In genomic region chr1:94136731-94137130, GRCm38 (mm10) we compare ENCODE assay signal across 27 mouse cellular contexts.
DNase-seq lines count a peak whose midpoint lies in the region; ATAC-seq and TF ChIP-seq lines count a peak whose summit lies in the region.
"Had no signal": no experiment of that assay in that cellular context is flagged by ENCODE, and none has a peak within 500 bp of the region (broad histone marks: within the 10 kb centered on the region; RNA-seq: fewer than 3 reads in every experiment).

No protein-coding gene starts in this region.

- no peak overlapping the region for H3K4me3 ChIP-seq in forebrain, embryonic 16.5 days (replicated peaks; ENCODE audit: low read length)
- no peak overlapping the region for H3K4me3 ChIP-seq in forebrain, embryonic 12.5 days (replicated peaks)
- no peak overlapping the region for H3K4me3 ChIP-seq in layer of hippocampus, adult 2 months
- H3K4me3 ChIP-seq: hindbrain, embryonic 10.5 days; hindbrain, embryonic 15.5 days; kidney, embryonic 15.5 days; limb, embryonic 10.5 days; limb, embryonic 15.5 days; liver, embryonic 13.5 days; megakaryocyte, embryonic 14.5 days; midbrain, embryonic 12.5 days had no signal

- DNase-seq in layer of hippocampus, adult 2 months (ENCODE audit: low spot score in 2 of 2): peak; percentile 15 to 19
- DNase-seq in layer of hippocampus, postnatal 10 days (ENCODE audit: low spot score in 2 of 2): no peak
- peak; percentile 33 for DNase-seq in brain, adult 2 months (ENCODE audit: low read depth, low spot score)
- peak; percentile 39 for DNase-seq in layer of hippocampus, adult 9-11 months
- no peak for DNase-seq in urinary bladder, postnatal 10 days (ENCODE audit: low spot score)
- DNase-seq: adrenal gland, postnatal 25 days; cerebellum, adult 2 months; cerebellum, postnatal 25 days; gastrocnemius, postnatal 14 days; heart, postnatal 14 days; kidney, adult 11 months; kidney, postnatal 36 days; liver, embryonic 13.5 days; lung, adult 18-20 months; lung, postnatal 4 days had no signal

- no peak overlapping the region for H3K4me2 ChIP-seq in forebrain, embryonic 16.5 days (ENCODE audit: low read length)
- no peak overlapping the region for H3K4me2 ChIP-seq in forebrain, embryonic 12.5 days
- H3K4me2 ChIP-seq: hindbrain, embryonic 15.5 days; kidney, embryonic 15.5 days; limb, embryonic 15.5 days; liver, embryonic 13.5 days; midbrain, embryonic 12.5 days had no signal

- no peaks in the 10 kb centered on the region for H3K27me3 ChIP-seq in forebrain, embryonic 16.5 days (replicated peaks; ENCODE audit: control insufficient read depth, insufficient read depth, low read length)
- H3K27me3 ChIP-seq in forebrain, embryonic 12.5 days: no peaks in the 10 kb centered on the region
- H3K27me3 ChIP-seq: hindbrain, embryonic 15.5 days; kidney, embryonic 15.5 days; limb, embryonic 15.5 days; liver, embryonic 13.5 days; megakaryocyte, embryonic 14.5 days; midbrain, embryonic 12.5 days had no signal

- peak; percentile 75 for ATAC-seq in forebrain, embryonic 16.5 days
- ATAC-seq in forebrain, embryonic 12.5 days (ENCODE audit: low FRiP score): no peak
- ATAC-seq: CD4-positive, CD25-positive, alpha-beta regulatory T cell, adult 4 months; inflammation-experienced regulatory T-cells, adult 6 months; lung, postnatal 0 days had no signal

- WGBS in forebrain, embryonic 16.5 days: 69% methylated on average over 8 of the region's 8 CpGs
- 82% methylated on average over 8 of the region's 8 CpGs for WGBS in forebrain, embryonic 12.5 days

- no peaks in the 10 kb centered on the region for H3K9me3 ChIP-seq in forebrain, embryonic 16.5 days (ENCODE audit: control insufficient read depth, low read length)
- no peaks in the 10 kb centered on the region for H3K9me3 ChIP-seq in forebrain, embryonic 12.5 days
- H3K9me3 ChIP-seq: hindbrain, embryonic 10.5 days; hindbrain, embryonic 15.5 days; kidney, embryonic 15.5 days; limb, embryonic 10.5 days; limb, embryonic 15.5 days; liver, embryonic 13.5 days; midbrain, embryonic 12.5 days had no signal

- TF ChIP-seq CTCF in layer of hippocampus, adult 2 months (conservative IDR thresholded peaks at IDR 0.05): no peak

- H3K27ac ChIP-seq in forebrain, embryonic 16.5 days (ENCODE audit: low read length): no peak overlapping the region; the same call in 1 of the 2 replicates
- H3K27ac ChIP-seq in forebrain, embryonic 12.5 days: no peak overlapping the region
- no peak overlapping the region for H3K27ac ChIP-seq in layer of hippocampus, adult 2 months
- H3K27ac ChIP-seq: hindbrain, embryonic 10.5 days; hindbrain, embryonic 15.5 days; kidney, embryonic 15.5 days; limb, embryonic 10.5 days; limb, embryonic 15.5 days; liver, embryonic 13.5 days; midbrain, embryonic 12.5 days had no signal

- no peak overlapping the region for H3K9ac ChIP-seq in forebrain, embryonic 16.5 days (replicated peaks; ENCODE audit: low read depth, low read length)
- H3K9ac ChIP-seq in forebrain, embryonic 12.5 days: no peak overlapping the region
- H3K9ac ChIP-seq: hindbrain, embryonic 15.5 days; kidney, embryonic 15.5 days; limb, embryonic 15.5 days; liver, embryonic 13.5 days; midbrain, embryonic 12.5 days had no signal

- H3K4me1 ChIP-seq in forebrain, embryonic 16.5 days (replicated peaks; ENCODE audit: control insufficient read depth, insufficient read depth, low read length): peaks cover 3% of the 10 kb centered on the region; the same call in 1 of the 2 replicates
- no peaks in the 10 kb centered on the region for H3K4me1 ChIP-seq in forebrain, embryonic 12.5 days
- H3K4me1 ChIP-seq: hindbrain, embryonic 10.5 days; hindbrain, embryonic 15.5 days; kidney, embryonic 15.5 days; limb, embryonic 10.5 days; limb, embryonic 15.5 days; liver, embryonic 13.5 days; megakaryocyte, embryonic 14.5 days; midbrain, embryonic 12.5 days had no signal

- H3K36me3 ChIP-seq in forebrain, embryonic 16.5 days (ENCODE audit: control insufficient read depth, insufficient read depth): no peaks in the 10 kb centered on the region
- no peaks in the 10 kb centered on the region for H3K36me3 ChIP-seq in forebrain, embryonic 12.5 days (replicated peaks)
- H3K36me3 ChIP-seq: hindbrain, embryonic 10.5 days; hindbrain, embryonic 15.5 days; kidney, embryonic 15.5 days; limb, embryonic 10.5 days; limb, embryonic 15.5 days; liver, embryonic 13.5 days; midbrain, embryonic 12.5 days had no signal

Comparison
In these comparisons a context has a peak if more than half of its experiments do, and no peak if none do; other contexts are left out.
1. DNase-seq: peak in layer of hippocampus, adult 2 months (2 of 2), brain, adult 2 months (single experiment) and layer of hippocampus, adult 9-11 months (single experiment); none in layer of hippocampus, postnatal 10 days (0 of 2) and urinary bladder, postnatal 10 days (single experiment).